Mouse (Mus musculus) cerebellum, postnatal 36 days (tissue): Measurements from ENCODE around the gene 4930402K13Rik.
"Not testable (repeated sequence)": the region's sequence is repeated elsewhere in the genome, so short reads cannot be mapped to it uniquely, and the experiment has no call there.

Experiments used
- DNase-seq, 2 experiments: peaks; one replicate each; pipeline ENCODE4 v3.0.0; 2021 to 2022; ENCODE audit warnings: mixed read lengths in 2 of 2

Gene 4930402K13Rik

DNA sequence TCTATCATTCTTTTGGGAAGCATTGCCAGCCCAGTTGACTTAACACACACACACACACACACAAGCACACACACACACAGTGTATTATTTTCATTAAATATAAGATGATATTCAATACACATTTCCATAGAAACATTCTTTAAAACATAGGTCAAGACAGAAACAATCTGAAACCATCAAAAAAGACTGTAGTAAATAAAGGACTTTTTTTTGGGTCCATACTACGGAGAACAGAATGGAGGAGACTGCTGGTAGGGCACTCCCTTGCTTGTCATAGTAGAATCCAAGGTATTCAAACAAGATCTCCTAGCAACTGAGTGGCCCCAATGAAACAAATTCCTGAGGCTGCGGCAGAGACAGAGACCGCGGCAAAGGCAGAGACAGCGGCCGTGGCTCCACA, at the start of gene 4930402K13Rik:
TSS of gene 4930402K13Rik (plus strand) at position 301 of the 400 bp plus-strand sequence.
- DNase-seq = no peak

DNA sequence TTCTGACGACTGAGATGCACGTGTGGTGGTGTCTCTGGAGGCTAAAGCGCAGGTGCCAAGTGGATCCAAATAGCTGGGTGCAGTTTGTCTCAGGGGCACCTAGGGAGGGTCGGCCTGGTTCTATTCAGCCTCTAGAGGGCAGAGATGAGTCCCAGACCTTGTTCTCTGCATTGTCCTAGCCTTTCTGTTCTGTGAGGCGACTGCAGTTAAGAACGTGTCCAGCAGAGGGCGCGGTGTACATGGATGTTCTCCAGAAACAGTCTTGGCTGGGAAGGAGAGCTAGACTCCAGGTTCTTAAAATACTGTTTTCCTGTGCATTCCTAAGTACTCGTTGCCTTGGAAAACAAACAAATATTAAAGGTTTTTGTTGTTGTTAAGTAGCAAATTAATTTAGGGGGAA, 43.4 kb upstream of the 4930402K13Rik start:
- peak; percentile 72 to 83 for DNase-seq

DNA sequence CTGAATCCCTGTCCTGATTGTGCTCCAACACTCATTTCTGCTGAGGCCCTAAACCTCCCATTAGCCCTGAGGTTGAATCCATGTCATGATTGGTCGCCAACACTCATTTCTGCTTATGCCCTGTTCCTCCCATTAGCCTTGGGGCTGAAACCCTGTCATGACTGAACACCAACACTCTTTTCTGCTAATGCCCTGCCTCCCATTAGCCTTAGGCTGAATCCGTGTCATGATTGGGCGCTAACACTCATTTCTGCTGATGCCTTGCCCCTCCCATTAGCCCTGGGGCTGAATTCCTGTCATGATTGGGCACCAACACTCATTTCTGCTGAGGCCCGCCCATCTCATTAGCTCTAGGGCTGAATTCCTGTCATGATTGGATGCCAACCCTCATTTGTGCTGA, 42.3 kb upstream of the 4930402K13Rik start:
- DNase-seq = no peak

DNA sequence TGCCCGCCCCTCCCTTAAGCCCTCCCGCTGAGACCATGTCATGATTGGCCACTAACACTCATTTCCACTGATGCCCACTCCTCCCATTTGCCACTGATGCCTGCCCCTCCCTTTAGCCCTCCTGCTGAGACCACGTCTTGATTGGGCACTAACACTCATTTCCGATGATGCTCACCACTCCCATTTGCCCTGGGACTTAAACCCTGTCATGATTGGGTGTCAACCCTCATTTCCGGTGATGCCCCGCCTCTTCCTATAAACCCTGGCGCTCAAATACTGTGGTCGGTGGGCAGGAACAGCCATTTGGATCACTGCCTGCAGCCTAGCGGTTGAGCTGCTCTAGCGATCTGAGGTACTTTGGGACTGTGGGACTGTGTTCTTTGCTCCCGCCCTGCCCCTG, 41.6 kb upstream of the 4930402K13Rik start, which contains the start of gene Fthl17f:
TSS of gene Fthl17f (plus strand) at position 301 of the 400 bp plus-strand sequence.
- not testable (repeated sequence) for DNase-seq

DNA sequence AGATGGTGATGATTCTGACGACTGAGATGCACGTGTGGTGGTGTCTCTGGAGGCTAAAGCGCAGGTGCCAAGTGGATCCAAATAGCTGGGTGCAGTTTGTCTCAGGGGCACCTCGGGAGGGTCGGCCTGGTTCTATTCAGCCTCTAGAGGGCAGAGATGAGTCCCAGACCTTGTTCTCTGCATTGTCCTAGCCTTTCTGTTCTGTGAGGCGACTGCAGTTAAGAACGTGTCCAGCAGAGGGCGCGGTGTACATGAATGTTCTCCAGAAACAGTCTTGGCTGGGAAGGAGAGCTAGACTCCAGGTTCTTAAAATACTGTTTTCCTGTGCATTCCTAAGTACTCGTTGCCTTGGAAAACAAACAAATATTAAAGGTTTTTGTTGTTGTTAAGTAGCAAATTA, 26.7 kb upstream of the 4930402K13Rik start:
- DNase-seq = peak; percentile 59 to 76

DNA sequence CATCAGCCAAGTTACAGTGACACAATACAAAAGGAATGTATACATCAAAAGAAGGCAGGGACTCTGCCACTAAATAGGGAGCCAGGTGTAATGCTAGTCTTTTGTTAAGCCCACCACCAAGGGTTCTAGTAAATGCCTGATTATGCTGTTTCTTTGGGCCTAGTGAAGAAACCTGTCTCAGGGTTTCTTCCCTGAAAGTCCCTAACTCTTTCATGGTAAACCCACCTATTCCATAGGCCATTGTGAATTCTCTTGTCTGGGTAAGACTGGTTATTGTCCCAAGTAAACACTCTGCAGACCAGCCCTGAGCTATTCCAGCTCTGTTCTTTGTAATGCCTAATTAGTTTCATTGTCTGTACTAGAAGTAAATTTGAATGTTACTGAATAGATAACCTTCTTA, 9.3 kb upstream of the 4930402K13Rik start:
- DNase-seq = not testable (repeated sequence)

DNA sequence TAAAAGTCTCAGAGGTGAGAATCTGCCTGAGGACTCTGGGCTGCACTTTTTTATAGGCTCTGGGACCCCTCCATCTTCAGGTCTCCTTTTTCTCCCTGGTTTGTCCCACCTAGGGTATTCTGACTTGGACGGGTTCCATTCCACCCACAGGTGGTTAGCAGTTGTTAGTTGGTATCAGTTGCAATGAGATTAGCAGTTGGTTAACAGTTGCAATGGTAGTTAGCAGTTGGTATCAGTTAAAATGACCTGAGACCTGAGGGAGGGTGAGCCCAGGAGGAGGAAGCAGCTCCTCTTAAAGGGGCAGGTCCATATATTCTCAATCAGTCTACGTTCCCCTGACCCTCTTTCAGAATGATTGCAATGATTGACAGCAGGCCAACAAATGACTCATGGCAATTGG, 6.0 kb downstream of the 4930402K13Rik start:
- no peak for DNase-seq

DNA sequence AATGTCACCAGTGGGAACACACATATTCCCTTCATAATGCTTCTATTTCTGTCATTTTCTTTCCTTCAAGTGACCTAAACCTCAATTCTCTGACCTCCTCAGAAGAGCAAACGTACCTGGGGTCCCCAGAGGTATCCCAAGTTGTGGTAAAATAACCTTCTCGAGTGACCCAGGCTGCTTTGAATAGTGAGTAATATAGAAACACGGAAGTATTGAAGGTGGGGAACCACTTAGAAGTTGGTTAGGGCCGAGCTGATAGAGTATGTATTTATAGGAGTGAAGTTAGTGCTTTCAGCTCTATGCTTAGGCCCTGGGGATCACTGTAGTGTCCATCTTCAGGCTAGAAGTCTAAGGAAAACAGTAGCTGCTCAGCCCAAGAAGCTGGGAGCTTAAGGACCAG, 20.6 kb downstream of the 4930402K13Rik start:
- no peak for DNase-seq

DNA sequence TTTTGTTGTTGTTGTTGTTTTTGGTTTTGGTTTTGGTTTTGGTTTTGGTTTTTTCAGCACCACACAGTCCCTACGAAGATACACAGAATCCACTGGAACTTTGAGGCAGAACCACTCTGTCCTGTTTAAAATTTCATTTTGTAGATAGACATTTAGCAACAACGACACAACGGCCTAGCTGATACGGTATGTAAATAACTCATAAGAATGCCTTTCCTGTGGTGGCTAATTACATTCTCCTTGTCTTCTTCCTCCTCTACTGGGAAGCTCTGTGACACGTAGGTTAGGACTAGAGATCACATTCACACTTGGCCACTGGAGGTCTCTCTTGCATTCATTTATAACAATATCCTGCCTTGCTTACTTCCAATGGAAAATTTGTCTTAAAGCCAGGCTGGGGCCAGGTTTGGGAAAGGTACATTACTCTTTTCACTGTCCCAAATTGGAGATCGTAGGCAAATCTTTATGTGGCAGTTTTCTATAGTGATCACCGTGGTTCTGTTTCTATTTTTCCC, 24.0 kb downstream of the 4930402K13Rik start:
- DNase-seq = peak; percentile 13 to 45

DNA sequence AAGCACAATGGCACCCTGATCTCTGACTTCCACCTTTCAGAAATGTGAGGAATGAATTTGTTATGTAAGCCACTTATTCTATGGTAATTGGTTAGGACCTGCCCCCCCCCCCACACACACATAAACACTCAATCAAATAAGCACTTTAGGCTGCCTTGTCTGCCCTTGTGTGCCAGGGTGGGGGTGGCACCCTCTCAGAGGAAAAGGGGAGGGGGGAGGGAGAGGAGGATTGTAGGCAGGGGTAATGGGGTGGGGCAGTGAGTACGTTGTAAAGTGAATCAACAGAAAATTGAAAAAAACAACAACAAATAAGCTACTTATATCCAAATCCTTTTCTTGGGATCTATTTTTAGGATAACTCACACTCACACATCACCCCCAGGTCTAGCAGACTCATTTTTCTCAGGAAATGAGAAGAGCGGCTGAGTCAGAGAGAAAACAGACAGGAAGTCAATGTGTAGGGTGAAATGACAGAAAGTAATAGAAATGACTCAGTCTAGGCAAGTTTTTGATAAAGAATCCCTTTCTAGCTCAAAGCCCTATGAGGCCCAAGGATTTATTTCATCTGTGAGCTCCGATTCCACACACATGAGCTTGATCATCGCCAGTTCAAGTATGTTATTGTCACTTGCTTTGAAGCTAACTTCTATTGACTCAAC, 35.1 kb downstream of the 4930402K13Rik start:
- DNase-seq = no peak

DNA sequence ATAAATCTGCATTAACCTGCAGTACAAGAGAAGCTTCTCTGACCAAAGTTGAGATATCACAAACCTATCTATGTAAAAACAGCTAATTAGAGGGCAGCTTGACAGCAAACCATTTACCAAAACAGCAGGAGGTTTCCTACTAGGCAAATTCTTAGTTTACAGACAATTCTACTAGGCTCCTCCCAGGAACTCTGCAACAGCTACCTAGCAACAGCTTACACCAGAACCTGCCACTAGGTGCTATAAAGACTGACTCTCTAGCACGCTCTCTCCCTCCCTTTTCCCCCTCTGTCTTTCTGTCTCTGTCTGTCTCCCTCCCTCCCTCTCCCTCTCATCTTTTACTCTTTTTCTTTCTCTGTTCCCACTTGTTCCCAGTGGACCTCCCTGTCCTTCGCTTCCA, 38.3 kb downstream of the 4930402K13Rik start:
- DNase-seq = no peak
